Mouse (Mus musculus) thymus, postnatal 10 days (tissue): Measurements from ENCODE around the gene Polr2f.
A peak's percentile ranks its signal among the peaks of the same experiment; 100 is the strongest.

Experiments used
- DNase-seq, 2 experiments: peaks; one replicate each; pipeline ENCODE4 v3.0.0; 2021; ENCODE audit warnings: low spot score in 2 of 2

Gene Polr2f

DNA sequence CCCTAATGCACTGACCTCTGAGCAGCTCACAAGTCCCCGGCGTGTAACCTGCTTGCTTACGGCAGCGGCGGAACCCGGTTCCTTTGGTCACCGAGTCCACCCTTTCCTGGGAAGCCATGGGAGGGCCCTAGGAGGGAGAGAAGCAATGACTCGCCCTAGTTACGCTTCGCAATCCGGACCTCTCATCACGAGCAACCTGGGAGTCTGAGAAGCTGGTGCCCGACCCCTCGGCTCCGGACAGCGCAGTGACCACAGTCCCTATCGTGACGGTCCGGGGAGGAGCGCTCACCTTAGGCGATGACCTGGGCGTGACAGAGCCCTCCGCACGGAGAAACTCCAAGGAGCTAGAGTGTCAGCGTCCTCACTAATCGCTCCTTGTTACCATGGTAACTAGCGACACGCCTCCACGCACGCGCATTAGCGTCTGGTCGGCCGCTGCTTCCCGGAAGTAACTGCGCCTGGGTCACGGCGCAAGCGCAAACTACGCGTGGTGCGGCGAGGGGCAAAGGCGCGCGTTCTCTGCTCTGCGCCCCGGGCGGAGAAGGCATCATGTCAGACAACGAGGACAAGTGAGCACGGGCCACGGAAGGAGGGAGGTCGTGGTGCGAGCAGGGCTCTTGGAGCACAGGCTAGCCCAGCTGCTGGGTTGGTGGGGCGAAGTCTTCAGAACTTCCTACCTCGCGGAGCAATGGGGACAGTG lies at the start of gene Polr2f, which contains the start of gene 1700088E04Rik:
Polr2f (plus strand) TSS at position 144 of the 700 bp plus-strand sequence.
1700088E04Rik (minus strand) TSS at position 388 of the 700 bp plus-strand sequence.
- DNase-seq: peak; percentile 91 to 97

GRCm38 (mm10) chr15:79092284-79092683 lies 48.5 kb upstream of the Polr2f start:
- DNase-seq: no peak

GRCm38 (mm10) chr15:79093083-79093839 lies 47.5 kb upstream of the Polr2f start:
- no peak for DNase-seq

GRCm38 (mm10) chr15:79095483-79095882 lies 45.3 kb upstream of the Polr2f start:
- no peak for DNase-seq

DNA sequence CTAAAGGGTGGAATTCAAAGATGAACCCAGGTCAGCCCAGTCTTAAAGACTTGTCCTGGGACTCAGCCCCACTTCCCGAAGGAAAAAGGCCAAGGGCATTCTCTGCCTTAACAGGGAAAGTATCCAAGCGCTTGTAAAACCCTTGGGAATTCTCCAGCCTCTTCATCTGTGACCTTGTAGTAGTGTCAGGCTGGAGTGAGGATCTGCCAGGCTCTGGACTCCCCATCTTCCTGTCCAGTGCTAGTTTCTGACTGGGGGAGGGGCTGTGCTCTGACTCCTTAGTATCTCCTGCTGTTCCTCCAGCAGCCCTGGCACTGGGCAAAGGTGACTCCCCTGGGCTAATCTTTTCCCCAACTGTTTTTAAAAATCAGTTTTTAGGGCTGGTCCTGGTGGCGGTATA lies 44.3 kb upstream of the Polr2f start:
- DNase-seq: no peak

DNA sequence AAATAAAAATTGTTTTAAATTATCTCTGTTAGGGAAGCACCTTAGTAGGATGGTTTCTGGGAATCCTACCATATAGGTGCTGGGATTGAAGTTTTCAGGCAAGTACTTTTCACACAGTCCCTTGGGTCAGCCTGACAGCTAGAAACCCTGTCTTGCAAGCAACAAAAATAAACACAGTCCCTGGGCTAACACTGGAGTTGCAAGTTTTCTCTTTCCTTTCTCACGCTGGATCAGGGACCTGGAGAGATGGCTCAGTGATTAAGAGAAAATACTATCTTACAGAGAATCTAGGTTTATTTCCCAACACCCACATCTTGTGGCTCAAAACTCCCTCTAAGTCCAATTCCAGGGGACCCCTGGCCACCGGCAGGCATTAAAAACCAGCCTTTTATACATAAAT lies 43.7 kb upstream of the Polr2f start:
- no peak for DNase-seq

- DNase-seq: no peak
Measured at GRCm38 (mm10) chr15:79097611-79098025, 43.2 kb upstream of the Polr2f start.

DNA sequence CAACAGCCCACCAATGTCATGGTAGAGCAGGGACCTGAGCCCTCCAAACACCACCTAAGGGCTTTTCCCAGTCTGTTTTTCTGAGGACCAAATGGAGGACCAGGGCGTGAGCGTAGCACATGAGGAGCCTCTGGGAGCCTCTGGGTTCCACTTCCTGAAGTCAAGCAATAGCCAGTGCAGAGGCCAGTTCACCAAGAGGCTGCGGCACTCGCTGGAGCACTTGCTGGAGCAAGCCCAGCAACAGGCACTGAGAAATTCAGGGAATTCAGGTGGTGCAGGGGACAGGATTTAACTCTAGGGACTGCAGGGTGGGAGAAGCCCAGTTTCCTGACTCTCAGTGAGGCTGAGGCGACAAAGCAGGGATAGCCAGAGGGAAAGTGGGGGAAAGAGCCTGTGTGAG lies 42.6 kb upstream of the Polr2f start:
- DNase-seq: no peak

DNA sequence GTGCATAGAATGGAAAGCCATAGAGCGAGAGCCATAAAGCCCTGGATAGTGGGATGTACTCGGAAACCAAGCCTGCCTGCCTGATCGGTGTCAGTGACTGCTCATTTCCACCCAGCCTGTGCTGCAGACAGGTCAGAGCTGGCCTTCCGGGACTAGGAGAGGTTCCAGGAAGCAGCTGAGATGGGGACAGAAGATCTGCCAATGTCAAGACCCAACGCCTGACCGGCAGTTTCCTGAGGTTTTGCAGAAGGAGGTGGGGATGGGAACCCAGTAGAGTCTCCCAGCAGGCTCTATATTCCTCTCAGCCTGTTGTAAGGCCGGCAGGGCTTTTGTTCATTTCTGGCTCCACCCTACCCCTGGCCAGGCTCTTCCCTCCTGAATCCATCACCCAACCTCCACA lies 41.9 kb upstream of the Polr2f start:
- no peak for DNase-seq

- no peak for DNase-seq
Measured at GRCm38 (mm10) chr15:79099456-79099855, 41.4 kb upstream of the Polr2f start.

DNA sequence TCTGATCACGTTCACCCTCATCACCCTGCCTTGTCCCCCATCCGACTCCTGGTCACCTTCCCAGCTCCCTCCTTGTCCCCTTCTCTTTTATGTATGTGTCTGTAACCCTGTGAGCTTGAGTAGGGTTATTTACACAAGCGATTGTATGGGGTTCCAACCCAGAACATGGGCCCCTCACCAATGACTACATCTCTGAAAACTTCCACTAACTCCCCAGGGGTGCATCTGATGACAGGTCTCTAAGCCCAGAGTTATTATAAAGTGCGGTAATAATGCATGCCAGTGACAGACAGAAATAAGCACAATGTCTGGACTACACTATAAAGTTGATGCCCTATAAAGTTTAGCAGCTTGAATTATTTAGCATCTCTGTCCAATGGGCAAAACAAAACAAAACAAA lies 40.4 kb upstream of the Polr2f start:
- no peak for DNase-seq

- no peak for DNase-seq
Measured at GRCm38 (mm10) chr15:79101531-79101930, 39.3 kb upstream of the Polr2f start.

- no peak for DNase-seq
Measured at GRCm38 (mm10) chr15:79103264-79103663, 37.5 kb upstream of the Polr2f start.

- DNase-seq: no peak
Measured at GRCm38 (mm10) chr15:79105804-79106203, 35.0 kb upstream of the Polr2f start.

DNA sequence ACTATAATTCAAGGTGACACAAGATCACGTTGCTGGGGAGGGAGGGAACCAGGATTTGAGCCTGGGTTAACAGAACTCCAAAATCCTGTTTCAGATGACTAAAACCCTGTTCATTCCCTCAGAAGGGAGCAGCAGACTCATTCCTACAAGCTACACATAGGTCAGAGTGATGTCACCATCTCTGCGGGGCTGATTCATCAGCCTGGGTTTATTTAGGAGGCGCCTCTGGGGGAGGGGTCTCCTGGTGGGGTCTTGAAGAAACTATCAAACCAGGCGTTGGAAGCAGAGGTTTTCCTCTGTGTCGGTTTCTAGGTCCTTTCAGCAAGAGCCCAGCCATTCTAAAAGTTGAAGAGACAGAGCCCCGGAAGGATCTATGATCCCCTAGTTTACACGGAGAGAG lies 32.8 kb upstream of the Polr2f start:
- no peak for DNase-seq

DNA sequence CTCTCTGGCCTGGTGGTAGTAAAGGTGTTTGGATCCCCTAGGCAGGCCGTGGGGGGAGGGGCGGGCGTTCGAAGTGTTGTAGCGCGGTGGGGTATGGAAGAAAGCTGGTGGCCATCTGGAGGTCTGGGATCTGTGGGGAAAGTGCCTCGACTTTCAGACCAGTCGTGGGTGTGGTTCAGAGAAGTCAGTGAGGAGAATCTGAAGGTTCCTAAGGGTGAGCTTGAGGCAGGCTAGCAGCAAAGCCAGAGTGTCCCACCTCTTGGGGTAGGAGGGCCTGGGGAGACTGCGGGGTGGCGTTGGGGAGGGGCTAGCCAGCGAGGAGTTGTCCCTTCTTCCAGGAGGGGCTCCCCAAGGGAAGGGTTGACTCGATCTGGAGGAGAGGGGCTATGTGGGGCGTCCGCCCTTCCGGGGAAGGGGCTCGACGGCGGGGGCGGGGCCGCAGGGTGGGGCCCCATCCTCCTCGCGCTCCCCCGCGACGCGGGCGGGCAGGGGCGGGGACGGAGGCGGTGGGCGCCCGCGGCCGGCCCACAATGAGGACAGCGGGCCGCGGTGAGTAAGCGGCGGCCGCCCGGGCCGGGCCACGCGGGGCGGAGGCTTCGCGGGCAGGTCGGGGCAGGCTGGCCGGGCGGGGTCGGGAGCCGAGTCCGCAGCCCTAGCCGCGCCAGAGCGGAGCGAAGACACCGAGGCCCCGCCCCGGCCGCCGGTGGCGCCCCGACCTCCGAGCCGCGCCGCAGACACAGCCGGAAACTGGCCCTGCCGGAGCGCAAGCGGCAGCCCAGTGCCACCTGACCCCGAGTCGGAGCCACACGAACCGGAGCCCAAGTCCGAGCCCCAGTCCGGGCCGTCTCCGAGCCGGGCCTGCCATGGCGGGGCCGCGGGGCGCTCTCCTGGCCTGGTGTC lies 32.1 kb upstream of the Polr2f start, which contains the start of gene Micall1:
Micall1 (plus strand) TSS at position 478 of the 900 bp plus-strand sequence.
- DNase-seq: peak; percentile 36 to 59

- peak; percentile 21 to 30 for DNase-seq
Measured at GRCm38 (mm10) chr15:79109321-79109934, 31.4 kb upstream of the Polr2f start.

- DNase-seq: no peak
Measured at GRCm38 (mm10) chr15:79110031-79110430, 30.8 kb upstream of the Polr2f start.

DNA sequence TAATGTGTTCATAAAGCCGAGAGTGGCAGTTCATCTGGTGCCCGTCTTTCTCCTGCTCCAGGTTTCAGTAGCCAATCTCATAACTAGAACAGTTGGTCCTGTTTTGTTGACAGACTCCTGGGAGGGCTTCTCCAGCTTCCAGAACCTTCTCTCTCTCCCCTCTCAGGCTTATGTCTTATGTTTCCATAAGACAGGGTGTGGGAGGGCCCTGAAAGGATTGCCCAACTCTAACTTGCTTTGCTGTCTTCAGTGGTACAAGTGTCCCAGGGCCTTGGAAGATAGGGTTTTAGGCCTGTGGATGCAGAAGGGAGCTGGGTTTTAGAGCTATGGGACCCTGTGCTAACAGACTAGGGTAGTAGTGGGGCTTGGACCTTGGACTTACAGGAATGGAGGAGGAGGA lies 30.3 kb upstream of the Polr2f start:
- DNase-seq: no peak

DNA sequence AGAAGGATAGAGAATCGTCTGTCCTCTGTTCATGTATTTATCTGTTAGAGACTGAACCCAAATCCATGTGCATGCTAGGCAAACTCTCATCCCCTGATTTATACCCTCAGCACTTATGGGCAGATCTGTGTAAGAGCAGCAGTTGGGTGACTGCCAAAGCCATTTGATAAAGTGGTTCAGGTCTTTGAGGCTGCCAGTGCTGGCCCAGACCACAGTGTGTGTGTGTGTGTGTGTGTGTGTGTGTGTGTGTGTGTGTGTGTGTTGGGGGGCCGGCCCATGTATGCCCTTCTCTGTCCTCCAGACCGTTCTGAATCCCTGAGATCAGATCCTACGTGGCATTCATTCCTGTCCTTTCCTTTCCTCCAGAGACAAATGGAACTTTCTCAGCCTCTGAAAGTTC lies 29.0 kb upstream of the Polr2f start:
- no peak for DNase-seq

DNA sequence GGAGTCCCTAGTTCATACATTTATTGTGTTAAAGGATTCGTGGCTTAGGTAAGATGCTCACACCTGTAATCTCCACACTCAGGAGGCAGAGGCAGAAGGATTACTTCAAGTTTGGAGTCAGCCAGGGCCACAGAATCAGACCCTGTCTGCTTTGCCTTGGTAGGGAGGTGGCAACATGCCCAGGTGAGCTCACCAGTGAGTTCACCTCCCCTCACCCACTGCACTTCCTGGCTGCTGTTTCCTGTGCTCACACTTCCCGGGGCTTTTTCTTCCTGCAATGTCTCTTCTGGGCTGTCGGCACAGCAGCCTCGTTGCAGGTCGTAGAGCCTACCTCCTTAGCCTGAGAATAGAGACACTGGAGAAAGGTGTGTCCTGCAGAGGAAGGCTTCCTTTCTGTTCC lies 25.5 kb upstream of the Polr2f start:
- DNase-seq: no peak

DNA sequence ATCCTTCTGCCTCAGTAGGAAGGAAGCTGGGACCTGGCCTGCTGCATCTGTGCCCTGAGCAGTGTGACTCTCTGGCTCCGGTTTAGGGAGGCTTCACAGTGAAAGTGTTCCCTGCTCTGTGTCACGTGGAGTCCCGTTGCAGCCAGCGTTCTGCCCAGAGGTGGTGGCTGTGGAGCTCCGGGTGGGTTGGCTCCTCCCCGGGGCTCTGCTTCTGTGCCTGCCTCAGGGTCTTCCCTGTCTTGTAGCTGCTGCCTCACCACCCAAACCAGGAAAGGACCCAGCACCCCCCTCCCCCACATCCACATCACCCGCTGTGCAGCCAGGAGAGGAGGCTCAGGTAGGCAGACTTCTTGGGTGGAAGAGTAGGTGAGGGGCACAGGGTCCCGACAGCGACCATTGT lies 21.3 kb upstream of the Polr2f start:
- no peak for DNase-seq
